Mouse (Mus musculus) liver, adult 2 months (tissue): ENCODE data around the gene Srbd1. TPM values are rescaled to one million over a fixed set of nuclear protein-coding genes. Genes with fewer than 3 reads are reported as not detected.

Experiments used
- DNase-seq: peaks from one replicate; pipeline ENCODE4 v3.0.0-alpha.2; 2011; ENCODE audit warnings: low read depth, low spot score; ENCODE audit errors: extremely low read depth
- H3K27ac ChIP-seq: fragments of 200-500 bp; replicated peaks from 2 replicates; pipeline ENCODE4 v1.5.1; 2012; ENCODE audit warnings: low read depth, mild to moderate bottlenecking, control low read depth, inconsistent platforms, low read length; ENCODE audit not compliant: insufficient read depth
- H3K27me3 ChIP-seq: fragments of 200-500 bp; 2 replicates; pipeline ENCODE4 v1.6.1; 2012; ENCODE audit warnings: mild to moderate bottlenecking, moderate library complexity, low read length, inconsistent platforms; ENCODE audit not compliant: control insufficient read depth, insufficient read depth
- H3K36me3 ChIP-seq: fragments of 200-500 bp; 2 replicates; pipeline ENCODE4 v1.6.1; 2012; ENCODE audit warnings: low read length, inconsistent platforms; ENCODE audit not compliant: control insufficient read depth, insufficient read depth
- H3K4me1 ChIP-seq: fragments of 200-500 bp; 2 replicates; pipeline ENCODE4 v1.6.1; 2011; ENCODE audit warnings: low read length; ENCODE audit not compliant: control insufficient read depth, insufficient read depth
- H3K4me3 ChIP-seq: fragments of 200-500 bp; 2 replicates; pipeline ENCODE4 v1.5.1; 2011; ENCODE audit warnings: low read depth, mild to moderate bottlenecking, control low read depth, low read length, moderate library complexity; ENCODE audit not compliant: insufficient read depth
- H3K79me2 ChIP-seq: fragments of 200-500 bp; 2 replicates; pipeline ENCODE4 v1.6.1; 2012; ENCODE audit warnings: inconsistent platforms, mild to moderate bottlenecking, low read length, moderate library complexity; ENCODE audit not compliant: control insufficient read depth, insufficient read depth
- H3K9ac ChIP-seq: fragments of 200-500 bp; 2 replicates; pipeline ENCODE4 v1.6.1; 2012; ENCODE audit warnings: low read depth, mild to moderate bottlenecking, control low read depth, inconsistent platforms, low read length
- CTCF ChIP-seq: fragments of 200-500 bp; IDR thresholded peaks from 2 replicates; pipeline ENCODE4 v1.5.1; 2011; ENCODE audit warnings: low read depth, low read length, control low read depth
- POLR2A ChIP-seq: fragments of 200-500 bp; IDR thresholded peaks from 2 replicates; pipeline ENCODE4 v1.6.1; 2011; ENCODE audit warnings: low read length, control low read depth; ENCODE audit not compliant: insufficient read depth; ENCODE audit errors: extremely low read depth
- WGBS: fragments of 180-500 bp; shearing (Covaris S2); methylation state at CpG from one replicate; pipeline ENCODE4 v1.1.7; 2018; 5-methylcytosine and 5-hydroxymethylcytosine counted together
- polyA plus RNA-seq: library from polyadenylated mRNA; depleted of rRNA; stranded (reverse); fragments of >200 nt; gene quantifications from 2 replicates; pipeline ENCODE4 v1.2.3, GENCODE M21; 2012
- total RNA-seq: library from RNA; depleted of rRNA; stranded (reverse); fragments of >200 nt; gene quantifications from 2 replicates; pipeline ENCODE4 v1.2.3, GENCODE M21; 2014

Srbd1 gene
- total and polyA plus RNA-seq, 2 experiments = 2.1 to 20.9 TPM

DNA sequence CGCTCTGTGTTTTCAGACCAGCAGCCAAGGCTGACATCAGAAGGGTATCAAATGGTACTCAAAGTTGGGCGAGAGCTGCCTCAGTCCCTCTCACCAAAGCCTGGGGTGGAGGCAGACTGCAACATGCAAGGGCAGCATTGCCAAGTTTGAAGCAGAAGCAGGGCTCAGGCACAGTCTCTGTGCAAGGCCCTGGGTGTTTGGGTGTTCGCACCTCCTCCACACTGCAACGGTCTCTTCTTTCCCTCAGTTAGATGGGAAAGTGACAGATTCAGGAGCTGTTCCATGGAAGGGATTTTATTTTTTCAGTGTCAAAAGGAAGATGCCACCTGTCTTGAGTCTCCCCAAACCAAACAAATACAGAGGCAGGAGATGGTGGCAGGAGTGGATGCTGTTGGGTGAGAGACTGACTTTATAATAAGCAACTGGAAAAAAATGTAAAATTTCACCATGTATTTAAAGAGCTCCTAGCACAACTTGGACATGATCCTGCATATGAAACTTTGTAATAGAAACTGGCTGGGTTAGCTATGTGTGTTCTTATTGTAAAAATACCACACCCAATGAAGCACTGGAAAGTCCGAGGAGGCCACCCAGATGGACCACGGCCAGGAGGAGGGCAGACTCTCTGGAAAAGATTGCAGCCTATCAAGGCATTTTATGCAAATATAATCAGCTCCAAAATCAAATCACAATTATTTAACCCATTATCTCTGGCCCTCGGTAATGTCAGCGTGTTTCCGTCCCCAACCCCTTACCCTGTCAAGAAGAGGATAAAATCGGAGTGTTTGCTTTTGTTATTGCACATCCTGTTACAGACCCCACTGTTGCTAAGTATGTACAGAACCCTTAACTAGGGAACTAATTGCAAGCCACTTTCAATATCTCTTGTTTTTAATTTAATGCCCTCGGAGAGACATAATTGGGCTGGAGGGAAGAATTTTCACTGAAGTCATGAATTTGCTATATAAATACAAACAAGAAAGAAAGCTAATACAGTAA lies 195.8 kb downstream of the Srbd1 start:
- Histone ChIP-seq H3K4me1 (no peaks in the 10 kb centered on the region), H3K79me2 (no peaks in the 10 kb centered on the region), H3K9ac (no peak overlapping the region), H3K4me3 (no peak overlapping the region), H3K27me3 (no peaks in the 10 kb centered on the region), H3K36me3 (no peaks in the 10 kb centered on the region), H3K27ac (no peak overlapping the region)
- 81% methylated on average over 11 of the region's 11 CpGs for WGBS
- no peak for DNase-seq
- TF ChIP-seq CTCF = no peak
- TF ChIP-seq POLR2A = no peak

DNA sequence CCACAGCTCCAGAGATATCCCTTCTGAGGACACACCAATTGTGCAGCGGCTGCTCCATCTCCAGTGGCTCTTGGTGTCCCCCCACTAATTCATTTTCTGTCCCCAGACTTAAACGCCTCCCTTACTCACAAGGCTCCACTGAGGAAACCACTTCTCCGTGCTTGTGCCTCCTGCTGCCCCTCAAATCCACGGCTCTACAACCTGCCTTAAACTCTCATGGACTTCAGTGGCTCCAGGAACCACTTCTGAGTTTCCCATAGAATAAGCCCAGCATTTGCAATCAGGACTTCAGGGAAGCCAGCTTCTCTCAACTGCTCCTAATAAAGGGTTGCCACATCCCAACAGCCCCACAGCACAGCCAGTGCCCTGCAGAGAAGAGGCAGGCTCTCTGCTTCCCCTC lies 200.2 kb downstream of the Srbd1 start:
- DNase-seq = no peak
- Histone ChIP-seq H3K27ac (no peak overlapping the region), H3K36me3 (no peaks in the 10 kb centered on the region), H3K4me1 (no peaks in the 10 kb centered on the region), H3K4me3 (no peak overlapping the region), H3K79me2 (no peaks in the 10 kb centered on the region), H3K9ac (no peak overlapping the region), H3K27me3 (0 out of 2 replicates have a peak, but pooled peaks cover 2% of the 10 kb centered on the region)
- WGBS = 70% methylated on average over 4 of the region's 4 CpGs
- no peak for TF ChIP-seq CTCF
- TF ChIP-seq POLR2A = no peak

DNA sequence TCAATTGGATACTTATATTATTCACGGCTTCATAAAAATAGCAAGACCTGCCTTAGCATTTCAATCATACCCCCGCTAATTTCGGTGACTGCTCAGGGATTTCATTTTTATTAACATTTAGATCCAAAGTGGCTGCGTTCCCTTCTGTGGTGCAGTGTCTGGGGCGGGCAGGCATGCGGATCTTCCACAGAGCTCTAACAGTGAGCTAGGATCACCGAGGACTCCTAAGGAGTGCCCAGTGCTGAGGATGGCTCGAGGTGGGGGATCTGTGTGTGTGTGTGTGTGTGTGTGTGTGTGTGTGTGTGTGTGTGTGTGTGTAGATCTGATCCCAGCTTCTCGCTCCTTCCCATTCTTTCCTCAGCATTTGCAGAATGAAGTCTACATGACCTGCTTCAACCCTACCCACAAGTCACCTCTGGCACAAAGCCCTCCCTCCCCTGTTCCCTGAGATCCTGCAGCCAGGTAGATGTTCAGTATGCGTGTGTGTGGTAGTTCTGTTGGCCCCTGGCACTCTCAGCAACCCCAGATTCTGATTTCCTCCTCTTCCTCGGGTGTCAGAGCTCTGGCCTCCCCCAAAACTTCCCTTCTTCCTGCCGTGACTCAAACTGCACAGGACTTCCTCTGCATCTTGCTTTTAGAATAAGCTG lies 200.9 kb downstream of the Srbd1 start:
- TF ChIP-seq POLR2A (no peak), CTCF (no peak)
- 84% methylated on average over 12 of the region's 12 CpGs for WGBS
- H3K4me3 ChIP-seq = no peak overlapping the region
- H3K27me3 ChIP-seq = 0 out of 2 replicates have a peak, but pooled peaks cover 2% of the 10 kb centered on the region
- no peaks in the 10 kb centered on the region for H3K79me2 ChIP-seq
- H3K9ac ChIP-seq = no peak overlapping the region
- H3K27ac ChIP-seq = no peak overlapping the region
- H3K36me3 ChIP-seq = no peaks in the 10 kb centered on the region
- no peaks in the 10 kb centered on the region for H3K4me1 ChIP-seq
- DNase-seq = no peak

DNA sequence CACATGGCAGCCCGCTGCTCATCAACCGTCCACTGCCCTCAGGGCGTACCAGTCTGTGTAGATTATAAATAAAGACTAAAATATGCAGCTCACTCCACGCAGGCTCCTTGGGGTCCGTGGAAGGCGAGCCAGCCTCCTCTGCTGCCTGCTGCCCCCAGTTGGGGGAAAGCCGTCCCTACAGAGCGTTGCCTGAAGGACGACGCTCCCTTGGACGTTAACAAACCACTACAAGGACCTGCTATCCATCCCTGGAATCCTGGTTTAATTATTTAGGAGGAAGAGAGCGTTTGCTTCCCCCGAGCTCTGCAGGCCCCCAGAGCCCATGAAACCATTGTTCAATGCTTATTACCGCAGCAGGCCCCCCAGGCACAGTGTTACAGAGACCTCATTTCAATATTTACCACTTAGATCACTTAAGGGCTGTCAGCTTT lies 201.4 kb downstream of the Srbd1 start:
- Histone ChIP-seq H3K4me1 (no peaks in the 10 kb centered on the region), H3K27ac (no peak overlapping the region), H3K27me3 (0 out of 2 replicates have a peak, but pooled peaks cover 2% of the 10 kb centered on the region), H3K36me3 (no peaks in the 10 kb centered on the region), H3K4me3 (no peak overlapping the region), H3K79me2 (no peaks in the 10 kb centered on the region), H3K9ac (no peak overlapping the region)
- DNase-seq = no peak
- TF ChIP-seq CTCF (no peak), POLR2A (no peak)
- WGBS = 81% methylated on average over 14 of the region's 14 CpGs

DNA sequence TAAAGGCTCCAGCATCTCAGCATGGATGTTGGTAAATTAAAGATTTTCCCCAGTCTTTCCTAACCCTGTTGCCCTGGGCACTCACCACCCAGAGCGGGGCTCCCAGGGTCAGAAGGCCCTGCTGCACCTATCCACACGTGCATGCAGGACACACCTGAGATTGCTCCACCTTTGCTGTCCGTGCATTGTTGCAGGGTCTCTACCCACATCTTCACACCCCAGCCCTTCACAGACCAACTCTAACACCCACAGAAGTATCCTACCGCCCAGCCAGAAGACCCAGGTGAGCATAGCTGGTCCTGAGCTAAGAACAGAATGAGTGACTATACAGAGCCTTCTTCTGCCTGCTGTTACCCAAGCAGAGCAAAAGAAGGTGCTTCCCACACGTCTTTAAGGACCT lies 201.9 kb downstream of the Srbd1 start:
- Histone ChIP-seq H3K4me1 (no peaks in the 10 kb centered on the region), H3K9ac (no peak overlapping the region), H3K4me3 (no peak overlapping the region), H3K36me3 (no peaks in the 10 kb centered on the region), H3K27me3 (0 out of 2 replicates have a peak, but pooled peaks cover 2% of the 10 kb centered on the region), H3K27ac (no peak overlapping the region), H3K79me2 (no peaks in the 10 kb centered on the region)
- TF ChIP-seq CTCF = no peak
- no peak for TF ChIP-seq POLR2A
- WGBS = 88% methylated on average over 5 of the region's 5 CpGs
- no peak for DNase-seq

DNA sequence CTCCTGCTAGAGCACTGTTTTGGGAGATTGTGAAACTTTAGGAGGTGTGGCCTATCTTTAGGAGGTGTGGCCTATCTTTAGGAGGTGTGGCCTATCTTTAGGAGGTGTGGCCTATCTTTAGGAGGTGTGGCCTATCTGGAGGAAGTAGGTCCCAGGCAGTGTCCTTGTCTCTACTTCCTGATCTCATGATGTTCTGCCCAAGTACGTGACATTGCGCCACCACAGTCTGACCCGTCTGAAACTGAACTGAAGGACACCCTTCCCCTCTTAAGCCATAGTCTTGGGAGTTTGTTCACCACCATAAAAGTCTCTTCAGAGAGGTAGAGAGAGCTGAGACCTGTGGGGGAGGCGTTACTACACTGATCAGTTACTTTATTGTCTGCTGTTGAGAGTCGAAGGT lies 202.9 kb downstream of the Srbd1 start:
- Histone ChIP-seq H3K79me2 (no peaks in the 10 kb centered on the region), H3K4me3 (no peak overlapping the region), H3K27ac (no peak overlapping the region), H3K27me3 (0 out of 2 replicates have a peak, but pooled peaks cover 2% of the 10 kb centered on the region), H3K36me3 (no peaks in the 10 kb centered on the region), H3K9ac (no peak overlapping the region), H3K4me1 (no peaks in the 10 kb centered on the region)
- TF ChIP-seq CTCF = no peak
- TF ChIP-seq POLR2A = no peak
- no peak for DNase-seq
- 83% methylated on average over 5 of the region's 5 CpGs for WGBS
